Mouse (Mus musculus): ENCODE measurements around the gene Lamb2.
A peak's percentile ranks its signal among the peaks of the same experiment; 100 is the strongest.

Gene Lamb2

GRCm38 (mm10) chr9:108461675-108462074 is 17.9 kb upstream of the Lamb2 start:
- no peak for DNase-seq (ENCODE audit: low spot score)

DNA sequence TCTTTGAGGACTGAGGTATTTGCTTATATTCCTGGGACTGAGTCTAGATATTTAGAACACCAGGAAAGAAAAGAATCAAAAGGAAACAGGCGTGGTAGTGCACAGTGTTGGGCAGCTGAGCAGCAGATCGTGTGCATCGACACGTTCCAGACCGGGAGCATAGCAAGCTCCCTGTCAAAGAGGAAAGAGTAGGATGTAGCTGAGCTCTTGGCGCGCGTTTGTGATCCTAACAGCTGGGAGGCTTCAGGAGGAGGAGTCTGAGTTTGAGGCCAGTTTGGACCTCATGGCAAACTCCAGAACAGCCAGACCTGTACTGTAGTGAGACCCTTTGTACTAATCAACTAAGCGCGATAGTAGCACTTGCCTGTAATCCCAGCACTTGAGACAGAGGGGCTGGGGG is 17.3 kb upstream of the Lamb2 start:
- no peak for DNase-seq (ENCODE audit: low spot score)

DNA sequence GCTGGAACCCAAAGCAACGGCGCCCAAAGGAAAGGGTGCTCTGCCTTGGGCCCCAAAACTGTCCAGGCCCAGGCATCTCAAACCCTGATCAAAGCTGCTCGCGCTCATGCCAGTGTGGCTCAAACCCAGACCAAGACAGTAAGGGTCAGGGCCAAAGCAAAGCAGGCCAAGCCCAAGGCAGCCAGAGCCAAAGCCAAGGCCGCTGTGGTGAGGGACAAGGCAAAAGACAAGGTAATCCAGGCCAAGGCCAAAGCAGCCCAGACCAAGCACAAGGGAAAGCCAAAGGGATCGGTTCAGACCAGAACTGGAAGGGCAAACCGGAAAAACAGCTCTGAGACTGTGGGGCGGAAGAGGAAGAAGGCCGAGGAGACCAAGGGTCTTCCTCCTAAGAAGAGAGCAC is 15.8 kb upstream of the Lamb2 start:
- DNase-seq (ENCODE audit: low spot score) = no peak

DNA sequence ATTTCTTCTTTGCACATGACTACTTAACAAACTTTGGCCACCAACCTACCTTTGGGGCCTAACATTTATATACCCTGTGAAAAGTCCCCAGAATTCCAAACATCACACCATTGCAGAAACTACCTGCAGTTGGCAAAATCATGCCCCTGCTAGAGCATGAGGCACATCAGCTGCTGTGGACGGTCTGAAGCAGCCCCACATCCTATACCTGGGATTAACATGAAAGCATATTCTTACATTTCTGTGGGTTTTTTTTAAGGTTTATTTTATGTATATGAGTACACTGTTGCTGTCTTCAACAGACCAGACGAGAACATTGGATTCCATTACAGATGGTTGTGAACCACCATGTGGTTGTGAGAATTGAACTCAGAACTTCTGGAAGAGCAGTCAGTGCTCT is 13.3 kb upstream of the Lamb2 start:
- no peak for DNase-seq (ENCODE audit: low spot score)

DNA sequence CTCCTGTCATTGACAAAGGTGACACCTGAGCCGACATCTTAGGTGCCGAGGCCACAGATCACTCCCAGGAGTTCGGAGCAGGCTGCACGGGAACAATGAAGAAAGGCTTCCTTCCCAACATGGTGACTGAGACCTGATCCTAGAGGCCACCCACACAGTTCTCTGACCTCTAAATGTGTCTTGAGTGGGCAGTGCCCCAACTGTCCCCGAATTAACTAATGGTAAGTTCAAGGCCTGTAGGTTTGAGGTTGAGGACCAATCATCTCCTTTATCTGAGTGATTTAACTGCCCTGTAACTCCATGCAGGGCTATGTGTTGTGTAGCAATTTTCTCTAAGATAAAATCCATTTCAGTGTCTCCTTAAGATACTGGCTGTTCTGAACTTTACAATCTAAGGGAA is 10.1 kb upstream of the Lamb2 start:
- no peak for DNase-seq (ENCODE audit: low spot score)

DNA sequence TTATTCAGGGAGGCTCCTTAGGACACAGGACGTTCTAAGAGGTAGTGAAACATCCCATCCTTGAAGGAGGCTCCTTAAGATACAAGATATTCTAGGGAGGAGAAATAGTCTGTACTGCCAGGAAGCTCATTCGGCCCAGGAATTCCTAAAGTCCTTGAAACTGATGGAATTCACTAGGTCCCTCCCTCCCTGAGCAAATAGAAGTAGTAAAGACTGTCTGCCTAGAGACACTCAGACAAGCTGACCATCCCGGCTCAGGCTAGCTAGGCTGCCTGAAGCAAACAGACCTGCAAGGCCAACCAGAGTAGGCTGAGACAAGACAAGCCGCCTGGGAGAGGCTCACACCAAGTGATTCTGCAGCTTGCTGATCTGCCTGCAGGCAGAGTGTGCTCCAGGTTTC is 9.7 kb upstream of the Lamb2 start:
- DNase-seq (ENCODE audit: low spot score) = no peak

DNA sequence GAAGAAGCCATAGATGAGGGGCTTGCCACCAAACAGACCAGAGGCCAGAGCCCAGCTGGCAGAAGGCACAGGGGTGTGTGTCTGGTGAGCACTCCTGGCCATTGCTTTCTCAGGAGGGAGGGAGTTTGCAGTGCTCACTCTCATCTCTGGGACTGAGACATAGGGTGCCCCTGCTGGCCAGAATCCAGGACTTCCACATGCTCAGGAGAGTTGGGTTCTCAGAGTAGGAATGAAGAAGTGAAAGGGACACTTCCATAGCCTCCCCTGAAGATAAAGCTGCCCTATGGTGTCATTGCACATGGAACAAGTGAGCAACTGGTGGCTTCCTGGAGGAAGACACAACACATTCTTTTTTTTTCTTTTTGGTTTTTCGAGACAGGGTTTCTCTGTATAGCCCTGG is 5.0 kb upstream of the Lamb2 start:
- no peak for DNase-seq (ENCODE audit: low spot score)

- peak; percentile 80 for DNase-seq (ENCODE audit: low spot score)
Observed at GRCm38 (mm10) chr9:108478638-108479156, 839 bp upstream of the Lamb2 start.

DNA sequence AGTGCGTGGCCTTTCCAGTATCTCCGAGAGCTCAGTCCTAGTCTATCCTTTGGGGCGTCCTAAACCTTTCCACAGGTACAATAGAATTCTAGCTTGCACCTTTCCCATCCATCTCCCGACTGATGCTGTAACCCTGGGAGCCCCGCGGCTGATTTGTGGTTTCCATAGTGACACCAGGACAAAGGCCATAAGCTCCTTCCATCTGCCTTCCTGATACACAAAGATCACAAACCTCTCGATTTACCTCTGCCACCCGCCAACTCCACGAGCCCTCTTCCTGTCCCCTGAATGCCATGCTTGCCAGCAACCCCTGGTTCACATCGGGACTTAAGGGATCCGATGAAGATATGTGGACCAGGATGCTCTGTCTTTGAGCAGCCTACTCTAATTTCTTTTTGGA is 295 bp upstream of the Lamb2 start:
- DNase-seq (ENCODE audit: low spot score) = no peak

- no peak for DNase-seq (ENCODE audit: low spot score)
Observed at GRCm38 (mm10) chr9:108480813-108481519, 1.4 kb downstream of the Lamb2 start.

GRCm38 (mm10) chr9:108481520-108482210 is 2.1 kb downstream of the Lamb2 start:
- no peak for DNase-seq (ENCODE audit: low spot score)

- DNase-seq (ENCODE audit: low spot score) = no peak
Observed at GRCm38 (mm10) chr9:108483051-108483790, 3.7 kb downstream of the Lamb2 start.

- no peak for DNase-seq (ENCODE audit: low spot score)
Observed at GRCm38 (mm10) chr9:108484021-108484420, 4.5 kb downstream of the Lamb2 start.

GRCm38 (mm10) chr9:108485301-108485875 is 5.9 kb downstream of the Lamb2 start:
- no peak for DNase-seq (ENCODE audit: low spot score)

- no peak for DNase-seq (ENCODE audit: low spot score)
Observed at GRCm38 (mm10) chr9:108486973-108487530, 7.5 kb downstream of the Lamb2 start.

- no peak for DNase-seq (ENCODE audit: low spot score)
Observed at GRCm38 (mm10) chr9:108488403-108488802, 8.9 kb downstream of the Lamb2 start.

- DNase-seq (ENCODE audit: low spot score) = no peak
Observed at GRCm38 (mm10) chr9:108489215-108489614, 9.7 kb downstream of the Lamb2 start.

GRCm38 (mm10) chr9:108489702-108490558 is 10.4 kb downstream of the Lamb2 start:
- DNase-seq (ENCODE audit: low spot score) = no peak

DNA sequence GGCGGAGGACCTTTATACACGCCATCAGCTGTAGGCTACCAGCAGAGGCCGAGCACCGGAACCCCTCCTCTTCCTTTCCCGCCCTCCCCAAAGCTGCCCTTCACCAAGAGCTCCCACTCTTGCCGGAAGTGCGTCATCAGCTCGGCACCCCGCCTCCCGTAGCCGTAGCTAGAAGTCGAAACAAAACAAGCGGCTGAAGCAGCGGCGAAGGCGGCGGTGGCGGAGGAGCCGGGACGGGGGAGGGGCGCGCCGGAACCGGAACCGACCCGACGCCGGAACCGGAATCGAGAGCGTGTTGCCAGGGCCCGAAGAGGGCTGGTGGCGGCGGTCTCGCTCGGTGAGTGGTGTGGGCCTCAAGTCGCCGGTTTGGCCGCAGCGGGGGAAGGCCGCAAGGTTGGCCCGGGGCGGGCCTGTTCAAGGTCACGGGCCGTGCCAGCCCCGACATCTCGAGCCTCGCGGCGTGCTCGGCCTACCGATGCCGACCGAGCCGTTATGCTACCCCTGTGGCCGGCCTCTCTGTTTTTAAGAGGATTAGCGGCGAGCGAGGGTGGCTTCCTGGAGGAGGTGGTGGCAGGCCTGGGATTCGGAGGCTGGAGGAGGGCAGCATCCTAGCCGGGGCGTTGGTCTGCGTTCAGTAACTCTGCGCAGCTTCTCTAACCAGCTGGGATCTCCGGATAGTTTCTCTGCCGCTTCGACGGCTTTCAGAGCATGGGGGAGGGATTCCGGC is 11.2 kb downstream of the Lamb2 start, which contains the start of gene Usp19:
Gene Usp19 (plus strand): TSS at position 44 of the 727 bp plus-strand sequence.
- peak; percentile 94 for DNase-seq (ENCODE audit: low spot score)

GRCm38 (mm10) chr9:108491286-108491580 is 11.7 kb downstream of the Lamb2 start:
- no peak for DNase-seq (ENCODE audit: low spot score)
